Mouse (Mus musculus) activated CD4-positive, CD25-positive, alpha-beta regulatory T cell, adult 4 months (primary cell): ENCODE data around the gene Thumpd3. TPM values are rescaled to one million over a fixed set of nuclear protein-coding genes. Genes with fewer than 3 reads are reported as not detected.

Experiments used
- ATAC-seq: one replicate; pipeline ENCODE4 v1.8.0; 2017
- polyA plus RNA-seq, 2 experiments: library from polyadenylated mRNA; unstranded; fragments of 100-300 nt; shearing (Covaris generic); gene quantifications; one replicate each; pipeline ENCODE4 v1.2.1; 2017

Gene Thumpd3
- 10 to 100 TPM; 88.0 to 94.9 TPM for polyA plus RNA-seq

GRCm38 (mm10) chr6:113046041-113046975 is at the start of gene Thumpd3:
TSS of gene Thumpd3 (plus strand) at chr6:113046225.
- peak; percentile 94 for ATAC-seq

GRCm38 (mm10) chr6:112999199-112999598 is 46.8 kb upstream of the Thumpd3 start:
- ATAC-seq: no peak

GRCm38 (mm10) chr6:113000666-113001287 is 45.2 kb upstream of the Thumpd3 start:
- ATAC-seq: no peak

GRCm38 (mm10) chr6:113001719-113002118 is 44.3 kb upstream of the Thumpd3 start:
- no peak for ATAC-seq

GRCm38 (mm10) chr6:113003313-113004111 is 42.5 kb upstream of the Thumpd3 start:
- no peak for ATAC-seq

GRCm38 (mm10) chr6:113006833-113007232 is 39.2 kb upstream of the Thumpd3 start:
- no peak for ATAC-seq

GRCm38 (mm10) chr6:113011886-113012285 is 34.1 kb upstream of the Thumpd3 start:
- no peak for ATAC-seq

GRCm38 (mm10) chr6:113012495-113012941 is 33.5 kb upstream of the Thumpd3 start:
- no peak for ATAC-seq

- no peak for ATAC-seq
Observed at GRCm38 (mm10) chr6:113013550-113013949, 32.5 kb upstream of the Thumpd3 start.

GRCm38 (mm10) chr6:113017500-113018047 is 28.5 kb upstream of the Thumpd3 start:
- no peak for ATAC-seq

GRCm38 (mm10) chr6:113018139-113018538 is 27.9 kb upstream of the Thumpd3 start:
- ATAC-seq: no peak

GRCm38 (mm10) chr6:113024866-113025265 is 21.2 kb upstream of the Thumpd3 start:
- ATAC-seq: no peak

- no peak for ATAC-seq
Observed at GRCm38 (mm10) chr6:113025774-113026173, 20.3 kb upstream of the Thumpd3 start.

- no peak for ATAC-seq
Observed at GRCm38 (mm10) chr6:113027446-113027845, 18.6 kb upstream of the Thumpd3 start.

GRCm38 (mm10) chr6:113029006-113029405 is 17.0 kb upstream of the Thumpd3 start:
- ATAC-seq: no peak

- no peak for ATAC-seq
Observed at GRCm38 (mm10) chr6:113030553-113030952, 15.5 kb upstream of the Thumpd3 start.

GRCm38 (mm10) chr6:113030970-113031660 is 14.9 kb upstream of the Thumpd3 start:
- no peak for ATAC-seq

- no peak for ATAC-seq
Observed at GRCm38 (mm10) chr6:113032121-113032520, 13.9 kb upstream of the Thumpd3 start.

GRCm38 (mm10) chr6:113033185-113033584 is 12.8 kb upstream of the Thumpd3 start:
- ATAC-seq: no peak

GRCm38 (mm10) chr6:113034466-113034865 is 11.6 kb upstream of the Thumpd3 start:
- ATAC-seq: no peak

GRCm38 (mm10) chr6:113036463-113037175 is 9.4 kb upstream of the Thumpd3 start:
- ATAC-seq: no peak
